Mouse (Mus musculus) hindbrain, embryonic 10.5 days (tissue): ENCODE measurements around the gene Npc1l1. TPM values are rescaled to one million over a fixed set of nuclear protein-coding genes. Genes with fewer than 3 reads are reported as not detected.

Source experiments
- DNase-seq: peaks from one replicate; pipeline ENCODE4 v3.0.0-alpha.2; 2017; ENCODE audit warnings: low spot score
- H3K27ac ChIP-seq: fragments of 300-500 bp; sonication (generic); 2 replicates; pipeline ENCODE4 v1.5.1; 2016; ENCODE audit warnings: mild to moderate bottlenecking, moderate library complexity
- H3K27me3 ChIP-seq: fragments of 300-500 bp; sonication (generic); 2 replicates; pipeline ENCODE4 v1.6.1; 2016; ENCODE audit warnings: mild to moderate bottlenecking; ENCODE audit not compliant: poor library complexity, insufficient read depth, severe bottlenecking
- H3K36me3 ChIP-seq: fragments of 300-500 bp; sonication (generic); 2 replicates; pipeline ENCODE4 v1.6.1; 2016; ENCODE audit warnings: mild to moderate bottlenecking, moderate library complexity
- H3K4me1 ChIP-seq: fragments of 300-500 bp; sonication (generic); replicated peaks from 2 replicates; pipeline ENCODE4 v1.6.1; 2016; ENCODE audit warnings: mild to moderate bottlenecking
- H3K4me3 ChIP-seq: fragments of 300-500 bp; sonication (generic); 2 replicates; pipeline ENCODE4 v1.5.1; 2016; ENCODE audit warnings: mild to moderate bottlenecking, moderate library complexity
- H3K9me3 ChIP-seq: fragments of 300-500 bp; sonication (generic); 2 replicates; pipeline ENCODE4 v1.6.1; 2016; ENCODE audit warnings: mild to moderate bottlenecking, moderate library complexity
- WGBS: fragments of 180-500 bp; shearing (Covaris S2); methylation state at CpG from one replicate; pipeline ENCODE4 v1.1.7; 2016; 5-methylcytosine and 5-hydroxymethylcytosine counted together
- polyA plus RNA-seq: library from polyadenylated mRNA; unstranded; fragments of >200 nt; fragmentation: Nextera tagmentation; extraction: Ambion mirVana; gene quantifications from 2 replicates; pipeline ENCODE4 v1.2.1, GENCODE M21; 2016

Npc1l1 gene
- polyA plus RNA-seq, 1 experiment from 2014 or later = 0.04 TPM

DNA sequence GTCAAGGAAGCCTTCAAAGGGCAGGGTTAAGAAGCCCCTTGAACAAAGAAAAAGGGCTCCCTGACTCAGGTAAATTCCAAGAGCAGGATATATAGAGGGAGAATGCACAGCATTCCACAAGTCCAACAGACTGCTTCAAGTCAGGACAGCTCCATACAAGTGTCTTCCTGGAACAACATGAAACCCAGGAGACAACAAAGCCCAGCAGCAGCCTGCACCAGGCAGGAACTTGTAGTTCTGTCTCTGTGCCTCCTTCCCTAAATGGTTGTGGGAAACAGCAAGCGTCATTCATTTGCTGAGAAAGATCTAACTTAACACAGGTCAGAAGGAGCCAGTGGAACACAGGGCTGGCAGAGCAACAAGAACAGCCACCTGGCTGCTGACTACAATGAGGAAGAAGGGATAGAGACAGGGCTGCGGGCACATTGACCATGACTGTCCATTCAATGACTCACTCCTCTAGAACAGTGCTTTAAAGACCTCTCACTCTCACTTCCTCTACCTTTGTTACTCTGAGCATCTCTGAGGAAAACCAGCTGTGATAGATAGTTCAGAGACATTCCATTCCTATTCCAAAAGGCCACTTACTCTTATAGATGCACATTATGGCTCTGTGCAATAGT is 60.8 kb downstream of the Npc1l1 start:
- WGBS = 91% methylated on average over 2 of the region's 2 CpGs
- H3K27me3 ChIP-seq = no peaks in the 10 kb centered on the region
- no peaks in the 10 kb centered on the region for H3K9me3 ChIP-seq
- DNase-seq = no peak
- H3K36me3 ChIP-seq = peaks cover 5% of the 10 kb centered on the region; the same call in 1 of the 2 replicates
- H3K27ac ChIP-seq = no peak overlapping the region
- no peaks in the 10 kb centered on the region for H3K4me1 ChIP-seq
- H3K4me3 ChIP-seq = no peak overlapping the region

DNA sequence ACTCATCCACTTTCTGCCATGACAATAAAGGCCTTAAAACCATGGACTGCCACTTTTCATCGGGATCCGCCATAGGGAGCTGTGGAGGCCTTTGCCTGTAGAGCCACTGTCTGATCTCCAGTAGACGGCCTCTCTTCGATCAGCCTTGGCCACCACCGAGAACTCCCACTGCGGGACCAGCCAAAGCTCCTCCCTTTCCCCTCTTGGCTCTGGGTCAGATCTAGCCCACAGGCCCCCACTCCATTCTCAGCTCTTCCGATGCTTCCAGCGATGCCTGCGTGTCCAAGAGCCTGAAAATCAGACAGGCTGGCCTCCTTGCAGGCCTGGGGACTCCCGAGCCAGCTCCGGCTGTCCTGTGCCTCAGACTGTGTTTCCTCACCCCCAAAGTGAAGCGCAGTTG is 63.6 kb downstream of the Npc1l1 start:
- DNase-seq = no peak
- WGBS = 95% methylated on average over 12 of the region's 12 CpGs
- Histone ChIP-seq H3K27ac (no peak overlapping the region), H3K4me3 (no peak overlapping the region), H3K9me3 (no peaks in the 10 kb centered on the region), H3K36me3 (peaks cover 10% of the 10 kb centered on the region; the same call in 1 of the 2 replicates), H3K27me3 (no peaks in the 10 kb centered on the region), H3K4me1 (no peaks in the 10 kb centered on the region)

DNA sequence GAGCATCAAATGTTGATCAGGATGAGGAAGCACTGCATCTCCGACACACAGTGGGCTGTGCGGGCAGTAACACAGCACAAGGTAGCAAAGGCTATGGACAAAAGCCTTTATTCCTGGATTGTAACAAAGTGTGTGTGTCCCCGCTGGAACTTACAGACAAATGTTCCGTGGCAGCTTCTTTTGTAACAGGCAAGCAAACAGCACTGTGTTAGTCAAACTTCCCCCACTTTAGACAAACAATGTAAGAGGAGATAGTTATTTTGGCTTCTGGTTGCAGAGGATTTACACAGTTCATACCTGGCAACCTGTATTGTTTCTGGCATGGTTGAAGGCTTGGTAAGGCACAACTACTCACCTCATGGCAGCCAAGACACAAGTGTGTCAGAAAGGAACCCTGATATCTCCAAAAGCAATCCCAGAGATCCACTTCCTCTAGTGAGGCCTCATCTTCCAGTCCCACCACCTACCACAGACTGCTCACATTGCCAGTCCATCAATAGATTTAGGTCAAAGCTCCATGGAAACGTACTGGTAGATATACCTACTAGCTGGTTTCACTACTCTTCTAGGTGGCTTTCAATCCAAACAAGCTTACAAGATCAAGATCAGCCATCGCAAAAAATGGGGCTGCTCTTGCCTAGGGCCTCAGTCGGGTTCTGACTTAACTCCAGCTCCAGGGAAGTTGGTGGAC is 64.4 kb downstream of the Npc1l1 start:
- H3K4me3 ChIP-seq = no peak overlapping the region
- 92% methylated on average over 7 of the region's 7 CpGs for WGBS

DNA sequence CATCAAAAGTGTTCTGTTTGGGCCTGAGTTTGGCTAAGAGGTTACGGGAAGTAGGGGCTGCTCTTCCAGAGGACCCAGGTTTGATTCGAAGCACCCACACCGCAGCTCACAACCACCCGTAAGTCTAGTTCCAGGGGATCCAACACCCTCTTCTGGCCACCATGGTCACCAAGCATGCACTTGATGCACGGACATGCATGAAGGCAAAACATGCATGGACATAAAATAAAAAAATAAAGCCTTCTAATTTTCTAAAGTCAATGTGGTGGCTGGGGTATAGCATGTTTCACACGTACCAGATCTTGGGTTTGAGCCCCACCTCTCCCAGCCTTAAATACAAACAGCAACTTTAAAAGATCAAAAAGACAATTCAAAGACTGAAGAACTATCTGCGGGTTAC is 65.2 kb downstream of the Npc1l1 start:
- 96% methylated on average over 7 of the region's 7 CpGs for WGBS
- Histone ChIP-seq H3K9me3 (no peaks in the 10 kb centered on the region), H3K4me1 (no peaks in the 10 kb centered on the region), H3K27ac (no peak overlapping the region), H3K4me3 (no peak overlapping the region), H3K36me3 (peaks cover 10% of the 10 kb centered on the region; the same call in 1 of the 2 replicates), H3K27me3 (no peaks in the 10 kb centered on the region)
- DNase-seq = no peak

More for the DNA sequence above, 64.4 kb downstream of the Npc1l1 start:
- H3K36me3 ChIP-seq = peaks cover 10% of the 10 kb centered on the region; the same call in 1 of the 2 replicates
- H3K27ac ChIP-seq = no peak overlapping the region
- no peaks in the 10 kb centered on the region for H3K27me3 ChIP-seq
- DNase-seq = no peak
- H3K4me1 ChIP-seq = no peaks in the 10 kb centered on the region
- H3K9me3 ChIP-seq = no peaks in the 10 kb centered on the region

DNA sequence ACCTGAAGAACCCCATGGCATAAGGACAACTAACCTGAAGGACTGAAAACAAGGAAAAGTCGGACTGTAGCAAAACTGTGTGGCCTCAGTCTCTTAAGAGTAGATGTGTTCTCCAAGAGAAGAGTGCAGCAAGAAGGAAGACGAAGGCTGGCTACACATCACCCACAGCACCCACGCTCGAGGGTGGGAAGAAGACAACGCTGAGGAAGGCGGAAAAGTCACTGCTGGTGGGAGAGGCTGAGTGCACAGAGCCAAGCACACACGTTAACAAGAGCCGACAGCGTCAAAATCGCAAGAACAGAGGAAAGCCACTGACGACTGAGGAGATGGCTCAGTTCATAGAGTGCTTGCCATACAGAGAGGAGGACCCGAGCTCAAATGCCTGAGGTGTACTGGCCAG is 66.2 kb downstream of the Npc1l1 start:
- 95% methylated on average over 12 of the region's 12 CpGs for WGBS
- DNase-seq = no peak
- H3K9me3 ChIP-seq = no peaks in the 10 kb centered on the region
- H3K36me3 ChIP-seq = peaks cover 10% of the 10 kb centered on the region; the same call in 1 of the 2 replicates
- H3K27ac ChIP-seq = no peak overlapping the region
- no peaks in the 10 kb centered on the region for H3K27me3 ChIP-seq
- H3K4me3 ChIP-seq = no peak overlapping the region
- no peaks in the 10 kb centered on the region for H3K4me1 ChIP-seq

DNA sequence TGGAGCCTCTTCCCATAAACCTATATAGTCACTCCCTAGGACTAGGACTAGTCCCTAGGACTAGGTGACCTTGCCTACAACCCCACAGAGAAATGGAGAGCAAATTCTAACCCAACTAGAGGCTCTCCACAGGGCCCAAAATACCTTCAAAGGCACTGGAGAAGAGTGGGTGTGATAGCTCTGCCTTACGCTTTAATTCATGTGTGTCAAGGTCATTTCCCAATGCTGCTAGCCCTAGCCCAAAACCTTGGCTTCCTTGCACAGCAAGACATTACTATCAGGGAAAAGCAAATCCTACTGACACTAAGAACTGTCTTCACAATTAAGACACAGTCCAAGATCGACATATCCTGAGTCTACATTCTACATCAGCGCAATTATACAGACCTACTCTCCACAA is 66.9 kb downstream of the Npc1l1 start:
- WGBS = over 99% methylated on average over 3 of the region's 3 CpGs
- H3K36me3 ChIP-seq = peaks cover 10% of the 10 kb centered on the region; the same call in 1 of the 2 replicates
- no peaks in the 10 kb centered on the region for H3K9me3 ChIP-seq
- DNase-seq = no peak
- no peak overlapping the region for H3K27ac ChIP-seq
- H3K27me3 ChIP-seq = no peaks in the 10 kb centered on the region
- no peak overlapping the region for H3K4me3 ChIP-seq
- no peaks in the 10 kb centered on the region for H3K4me1 ChIP-seq

DNA sequence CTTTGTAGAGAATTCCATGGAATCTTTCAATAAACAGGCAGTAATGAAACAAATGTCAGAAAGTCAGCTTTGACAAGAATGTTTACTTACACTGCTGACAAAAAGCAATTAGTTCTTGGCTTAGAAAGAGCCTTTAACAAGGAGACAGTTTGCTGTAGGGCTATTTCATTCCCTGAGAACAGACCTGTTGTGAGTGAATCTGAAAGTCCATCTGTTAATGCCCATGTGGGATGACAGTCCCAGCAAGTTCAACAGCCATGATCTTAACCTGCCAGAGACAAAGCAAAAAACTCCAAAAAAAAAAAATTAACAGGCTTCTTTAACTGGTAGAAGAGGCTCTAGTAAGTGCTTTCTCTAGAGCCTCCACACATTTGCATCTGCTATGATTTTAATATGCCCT is 68.4 kb downstream of the Npc1l1 start:
- no peaks in the 10 kb centered on the region for H3K9me3 ChIP-seq
- H3K27me3 ChIP-seq = no peaks in the 10 kb centered on the region
- H3K36me3 ChIP-seq = peaks cover 10% of the 10 kb centered on the region; the same call in 1 of the 2 replicates
- H3K4me3 ChIP-seq = no peak overlapping the region
- no peak overlapping the region for H3K27ac ChIP-seq
- no peaks in the 10 kb centered on the region for H3K4me1 ChIP-seq
- DNase-seq = no peak

Other genes with a start within 250 kb of the Npc1l1 start
- 1.8 and 3.6 TPM in 2 replicates for gene Camk2b, start 163.8 kb downstream of the Npc1l1 start, polyA plus RNA-seq
- 0.41 and 0.54 TPM in 2 replicates for gene A730071L15Rik, start 30.1 kb downstream of the Npc1l1 start, polyA plus RNA-seq
- 45.1 and 49.0 TPM in 2 replicates for gene Nudcd3, start 29.7 kb downstream of the Npc1l1 start, polyA plus RNA-seq
- gene Ddx56, start 37.6 kb upstream of the Npc1l1 start, polyA plus RNA-seq = 116 and 121 TPM in 2 replicates
- gene Tmed4, start 44.7 kb upstream of the Npc1l1 start, polyA plus RNA-seq = 128 and 137 TPM in 2 replicates
- gene Ogdh, start 61.5 kb upstream of the Npc1l1 start, polyA plus RNA-seq = 99.9 and 117 TPM in 2 replicates
- 15.6 and 19.0 TPM in 2 replicates for gene Zmiz2, start 158.9 kb upstream of the Npc1l1 start, polyA plus RNA-seq
- 5,657 and 6,044 TPM in 2 replicates for gene Ppia, start 185.3 kb upstream of the Npc1l1 start, polyA plus RNA-seq
- 881 and 962 TPM in 2 replicates for gene H2afv, start 214.3 kb upstream of the Npc1l1 start, polyA plus RNA-seq
- gene Purb, start 245.8 kb upstream of the Npc1l1 start, polyA plus RNA-seq = 9.6 and 15.6 TPM in 2 replicates